ENCODE assay signal across 18 mouse cellular contexts in the genomic region with DNA sequence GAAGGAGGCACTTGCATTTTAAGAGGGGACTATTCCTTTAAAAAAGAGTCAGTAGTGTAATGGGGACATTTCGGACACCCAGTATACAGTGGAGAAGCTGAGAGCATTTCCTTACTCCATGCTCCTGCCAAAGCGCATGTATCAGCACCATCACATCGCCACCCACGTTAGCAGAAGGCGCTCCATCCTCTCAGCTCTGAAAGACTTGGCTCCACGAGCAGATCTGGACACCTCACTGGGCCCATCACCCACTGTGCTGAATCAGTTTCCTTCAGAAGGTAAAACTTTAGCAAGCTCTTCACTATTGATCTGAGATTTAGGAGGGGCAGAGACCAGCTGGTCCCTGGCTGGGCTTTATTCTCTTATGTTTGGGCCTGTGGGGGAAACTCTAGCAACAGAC.
A peak's percentile ranks its signal among the peaks of the same experiment; 100 is the strongest.
DNase-seq lines count a peak whose midpoint lies in the region; TF ChIP-seq lines count a peak whose summit lies in the region.
"Had no signal": no experiment of that assay in that cellular context is flagged by ENCODE, and none has a peak within 500 bp of the region (broad histone marks: within the 10 kb centered on the region; RNA-seq: fewer than 3 reads in every experiment).

No protein-coding gene starts in this region.

- no peak for TF ChIP-seq CTCF in layer of hippocampus, adult 2 months (conservative IDR thresholded peaks at IDR 0.05)

- H3K27ac ChIP-seq in layer of hippocampus, adult 2 months = peak overlapping the region; percentile 51; the same call in 1 of the 2 replicates
- H3K27ac ChIP-seq: embryonic facial prominence, embryonic 10.5 days; forebrain, embryonic 12.5 days; heart, embryonic 10.5 days; hindbrain, embryonic 13.5 days; kidney, embryonic 15.5 days; limb, embryonic 13.5 days; liver, embryonic 14.5 days; lung, embryonic 15.5 days had no signal

- DNase-seq in frontal cortex, adult 2 months (ENCODE audit: extremely low spot score in 1 of 2, low spot score in 1 of 2) = peak; percentile 57 to 77
- DNase-seq in layer of hippocampus, adult 2 months (ENCODE audit: low spot score in 2 of 2) = peak in 1 of 2 experiments; percentile 75
- DNase-seq in left cerebral cortex, adult 9 months (ENCODE audit: low spot score in 2 of 2) = peak; percentile 30 to 70
- DNase-seq in right cerebral cortex, postnatal 14 days = peak; percentile 23
- no peak for DNase-seq in lung, postnatal 25 days (ENCODE audit: low spot score)
- DNase-seq in spleen, adult 12 weeks (ENCODE audit: low spot score) = no peak
- DNase-seq in spleen, postnatal 36 days (ENCODE audit: low spot score in 2 of 2) = no peak
- DNase-seq: cerebellum, adult 2 months; retina, postnatal 1 day; thymus, postnatal 36 days had no signal

- H3K4me3 ChIP-seq in layer of hippocampus, adult 2 months = no peak overlapping the region
- H3K4me3 ChIP-seq: embryonic facial prominence, embryonic 10.5 days; forebrain, embryonic 12.5 days; heart, embryonic 10.5 days; hindbrain, embryonic 13.5 days; kidney, embryonic 15.5 days; limb, embryonic 13.5 days; lung, embryonic 15.5 days had no signal

Comparison
In these comparisons a context has a peak if more than half of its experiments do, and no peak if none do; other contexts are left out.
1. DNase-seq: peak in frontal cortex, adult 2 months (2 of 2), left cerebral cortex, adult 9 months (2 of 2) and right cerebral cortex, postnatal 14 days (single experiment); none in lung, postnatal 25 days (single experiment), spleen, adult 12 weeks (single experiment) and spleen, postnatal 36 days (0 of 2).